In the genomic region with DNA sequence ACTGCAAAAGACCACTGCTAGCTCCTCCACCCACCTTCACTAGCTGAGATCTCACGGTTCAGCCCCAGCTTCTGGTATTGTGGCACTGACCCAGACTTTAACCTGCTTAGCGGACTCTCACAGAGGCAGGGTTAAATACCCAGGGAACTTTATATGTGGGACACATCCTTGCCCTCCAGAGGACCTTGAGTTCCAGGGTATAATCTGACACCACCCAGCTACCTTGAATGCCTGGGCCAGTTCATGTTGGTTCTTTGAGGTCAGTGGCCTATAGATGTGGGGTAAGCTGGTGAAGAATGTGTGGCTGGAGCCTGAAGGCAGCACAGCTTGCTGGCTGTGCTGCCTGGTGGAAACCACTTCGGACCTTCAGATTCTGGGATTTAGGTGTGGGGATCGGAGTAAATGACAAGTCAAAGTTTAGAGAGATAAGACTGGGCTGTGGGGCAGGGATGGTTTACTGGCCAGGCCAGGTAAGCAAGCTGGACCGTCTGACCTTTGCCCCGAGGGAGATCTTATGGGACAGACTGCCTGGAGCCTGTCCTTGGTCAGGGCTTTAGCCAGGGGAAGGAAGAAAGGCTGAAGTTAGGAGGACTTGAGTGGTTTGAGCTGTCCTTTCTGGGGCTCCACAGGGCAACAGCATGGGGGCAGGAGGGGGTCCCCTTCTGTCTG, we compare ENCODE assay signal across 10 mouse cellular contexts.
DNase-seq lines count a peak whose midpoint lies in the region; ATAC-seq lines count a peak whose summit lies in the region.
"Had no signal": no experiment of that assay in that cellular context is flagged by ENCODE, and none has a peak within 500 bp of the region (broad histone marks: within the 10 kb centered on the region; RNA-seq: fewer than 3 reads in every experiment).

No protein-coding gene starts in this region.

- H3K27ac ChIP-seq in heart, embryonic 11.5 days (ENCODE audit: low read depth, low read length), result no peak overlapping the region
- no peak overlapping the region for H3K27ac ChIP-seq in hindbrain, embryonic 14.5 days
- peak overlapping the region; percentile 37; the same call in 1 of the 2 replicates for H3K27ac ChIP-seq in limb, embryonic 10.5 days
- H3K27ac ChIP-seq in neural tube, embryonic 14.5 days (ENCODE audit: low read depth, low read length), result no peak overlapping the region

- peaks cover 29% of the 10 kb centered on the region for H3K27me3 ChIP-seq in heart, embryonic 11.5 days (ENCODE audit: control insufficient read depth, insufficient read depth, low read length)
- H3K27me3 ChIP-seq in hindbrain, embryonic 14.5 days (ENCODE audit: control insufficient read depth, insufficient read depth, low read length), result no peaks in the 10 kb centered on the region
- peaks cover 14% of the 10 kb centered on the region; the same call in 1 of the 2 replicates for H3K27me3 ChIP-seq in limb, embryonic 10.5 days (ENCODE audit: low read depth, poor library complexity, severe bottlenecking)
- H3K27me3 ChIP-seq in neural tube, embryonic 14.5 days (ENCODE audit: control insufficient read depth, insufficient read depth, low read length), result no peaks in the 10 kb centered on the region; the same call in 1 of the 2 replicates

- no peak overlapping the region for H3K4me3 ChIP-seq in heart, embryonic 11.5 days (ENCODE audit: low read depth, low read length)
- peak overlapping the region; percentile 56; the same call in 1 of the 2 replicates for H3K4me3 ChIP-seq in hindbrain, embryonic 14.5 days (replicated peaks; ENCODE audit: low read length)
- peak overlapping the region; percentile 69 for H3K4me3 ChIP-seq in limb, embryonic 10.5 days
- H3K4me3 ChIP-seq in neural tube, embryonic 14.5 days (ENCODE audit: low read depth, low read length), result no peak overlapping the region

- WGBS in heart, embryonic 11.5 days (ENCODE audit: insufficient replicate concordance), result 68% methylated on average over 6 of the region's 6 CpGs
- 72% methylated on average over 6 of the region's 6 CpGs for WGBS in hindbrain, embryonic 14.5 days
- 56% methylated on average over 6 of the region's 6 CpGs for WGBS in limb, embryonic 10.5 days
- WGBS in neural tube, embryonic 14.5 days, result 74% methylated on average over 6 of the region's 6 CpGs

- no peak for DNase-seq in heart, adult 9 months (ENCODE audit: low spot score in 2 of 2)
- no peak for DNase-seq in hindbrain, embryonic 14.5 days (ENCODE audit: low spot score)
- no peak for DNase-seq in limb, embryonic 10.5 days (ENCODE audit: low spot score)
- no peak for DNase-seq in adipocyte (ENCODE audit: low spot score)
- DNase-seq in lung, postnatal 4 days, result no peak
- DNase-seq: heart, postnatal 36 days had no signal

- H3K9me3 ChIP-seq in heart, embryonic 11.5 days (replicated peaks; ENCODE audit: control insufficient read depth, low read length), result no peaks in the 10 kb centered on the region
- H3K9me3 ChIP-seq in hindbrain, embryonic 14.5 days (ENCODE audit: control insufficient read depth, low read length), result no peaks in the 10 kb centered on the region
- H3K9me3 ChIP-seq in limb, embryonic 10.5 days (replicated peaks), result no peaks in the 10 kb centered on the region
- no peaks in the 10 kb centered on the region for H3K9me3 ChIP-seq in neural tube, embryonic 14.5 days (ENCODE audit: control insufficient read depth, low read length)

- no peaks in the 10 kb centered on the region for H3K36me3 ChIP-seq in heart, embryonic 11.5 days (ENCODE audit: control insufficient read depth, insufficient read depth, low read length)
- H3K36me3 ChIP-seq in hindbrain, embryonic 14.5 days (replicated peaks; ENCODE audit: control insufficient read depth, insufficient read depth), result no peaks in the 10 kb centered on the region
- no peaks in the 10 kb centered on the region for H3K36me3 ChIP-seq in limb, embryonic 10.5 days
- H3K36me3 ChIP-seq in neural tube, embryonic 14.5 days (ENCODE audit: control insufficient read depth, insufficient read depth, low read length), result no peaks in the 10 kb centered on the region

- no peak for ATAC-seq in heart, embryonic 11.5 days (replicated peaks; ENCODE audit: insufficient number of reproducible peaks, low FRiP score, low TSS enrichment)
- no peak for ATAC-seq in hindbrain, embryonic 14.5 days (ENCODE audit: low FRiP score)
- ATAC-seq in neural tube, embryonic 14.5 days (ENCODE audit: low read depth), result no peak
- no peak for ATAC-seq in erythroblast, adult 5-6 weeks (replicated peaks; ENCODE audit: low FRiP score, poor library complexity, severe bottlenecking)
- ATAC-seq: activated CD4-positive, CD25-positive, alpha-beta regulatory T cell, adult 4 months had no signal

- H3K4me1 ChIP-seq in heart, embryonic 11.5 days (ENCODE audit: control insufficient read depth, insufficient read depth, low read length), result peaks cover 9% of the 10 kb centered on the region
- H3K4me1 ChIP-seq in hindbrain, embryonic 14.5 days (replicated peaks; ENCODE audit: control insufficient read depth, insufficient read depth, low read length), result peaks cover 13% of the 10 kb centered on the region
- peaks cover 47% of the 10 kb centered on the region for H3K4me1 ChIP-seq in limb, embryonic 10.5 days
- H3K4me1 ChIP-seq in neural tube, embryonic 14.5 days (ENCODE audit: control insufficient read depth, insufficient read depth, low read length), result peaks cover 16% of the 10 kb centered on the region

- no peak overlapping the region for H3K9ac ChIP-seq in heart, embryonic 11.5 days (ENCODE audit: low read depth, low read length)
- no peak overlapping the region for H3K9ac ChIP-seq in hindbrain, embryonic 14.5 days
- H3K9ac ChIP-seq in neural tube, embryonic 14.5 days (replicated peaks; ENCODE audit: low read depth, low read length), result no peak overlapping the region

- peak overlapping the region; percentile 98; the same call in 1 of the 2 replicates for H3K4me2 ChIP-seq in heart, embryonic 11.5 days
- H3K4me2 ChIP-seq in hindbrain, embryonic 14.5 days (replicated peaks), result peak overlapping the region; percentile 98
- H3K4me2 ChIP-seq in neural tube, embryonic 14.5 days (ENCODE audit: low read depth, low read length), result peak overlapping the region; percentile 60; the same call in 1 of the 2 replicates

Comparison
In these comparisons a context has a peak if more than half of its experiments do, and no peak if none do; other contexts are left out.
1. H3K4me3 ChIP-seq: peak in hindbrain, embryonic 14.5 days (single experiment) and limb, embryonic 10.5 days (single experiment); none in heart, embryonic 11.5 days (single experiment) and neural tube, embryonic 14.5 days (single experiment).
2. Peak in every context shown above with its lines, with median percentiles within 50 percentile points of each other: H3K4me2 ChIP-seq.